Mouse (Mus musculus) CD4-positive, CD25-positive, alpha-beta regulatory T cell, adult 9 weeks (primary cell): ENCODE results near the gene Peli1. TPM values are rescaled to one million over a fixed set of nuclear protein-coding genes. Genes with fewer than 3 reads are reported as not detected.

Experiments
- polyA plus RNA-seq: library from polyadenylated mRNA; unstranded; fragments of 100-300 nt; shearing (Covaris generic); gene quantifications from one replicate; pipeline ENCODE4 v1.2.1, GENCODE M21; 2017

The Peli1 gene
- 33.8 TPM for polyA plus RNA-seq

DNA sequence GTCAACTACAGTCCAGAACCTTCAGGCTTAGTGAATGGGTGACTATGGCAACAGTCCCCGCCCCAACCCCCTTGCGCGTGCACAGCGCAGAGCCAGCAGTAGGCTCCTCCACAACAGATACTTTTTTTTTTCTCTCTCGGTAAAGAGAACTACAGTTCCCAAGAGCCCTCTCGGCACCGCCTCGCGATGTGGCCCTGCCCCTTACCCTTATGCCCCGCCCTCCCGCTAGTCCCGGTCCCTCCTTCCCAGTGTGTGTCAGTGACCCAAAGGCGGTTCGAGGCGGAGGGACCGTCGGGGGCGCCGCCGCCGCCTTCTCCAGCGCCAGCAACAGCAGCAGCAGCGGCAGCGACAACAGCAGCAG lies at the start of gene Peli1:
Peli1 (plus strand) TSS at position 225 of the 361 bp plus-strand sequence.

Other genes with a start within 250 kb of the Peli1 start
- 30.6 TPM for gene Vps54, start 148.0 kb downstream of the Peli1 start, polyA plus RNA-seq